In genomic region chr8:104340233-104341105, GRCm38 (mm10) we compare ENCODE assay signal across 8 mouse cellular contexts. TPM values are rescaled to one million over a fixed set of nuclear protein-coding genes. Genes with fewer than 3 reads are reported as not detected.
DNase-seq lines count a peak whose midpoint lies in the region; ATAC-seq and TF ChIP-seq lines count a peak whose summit lies in the region.

No protein-coding gene starts in this region.

- H3K27ac ChIP-seq in ES-E14 (ENCODE audit: insufficient read depth, low read depth, low read length, poor library complexity, severe bottlenecking): no peak overlapping the region
- peak overlapping the region; percentile 84 for H3K27ac ChIP-seq in lung, embryonic 15.5 days

- peak; percentile 53 for DNase-seq in ES-E14 (ENCODE audit: low read depth, low spot score)
- DNase-seq in cerebellum, adult 18-20 months: peak; percentile 60 to 64
- DNase-seq in forelimb bud, embryonic 11.5 days (ENCODE audit: low read depth, low spot score): peak; percentile 69
- peak; percentile 88 for DNase-seq in heart, postnatal 4 days
- DNase-seq in layer of hippocampus, adult 8-10 months (ENCODE audit: low spot score in 2 of 2): peak; percentile 50 to 62
- peak; percentile 74 for DNase-seq in thymus, postnatal 0 days (ENCODE audit: low spot score)

- H3K27me3 ChIP-seq in lung, embryonic 15.5 days: no peaks in the 10 kb centered on the region

- in situ Hi-C loops in ES-E14 (cut with MboI; ENCODE audit: low sequenced_read_pairs in 2 of 2, unreplicated experiment in 2 of 2): no loop called here

- H3K9me3 ChIP-seq in ES-E14 (ENCODE audit: control insufficient read depth, insufficient read depth, low read depth, low read length): no peaks in the 10 kb centered on the region
- H3K9me3 ChIP-seq in lung, embryonic 15.5 days: no peaks in the 10 kb centered on the region

- H3K4me1 ChIP-seq in ES-E14 (ENCODE audit: control insufficient read depth in 2 of 2, insufficient read depth in 2 of 2, low read length in 2 of 2, poor library complexity in 1 of 2): peaks cover 0 to 13% of the 10 kb centered on the region in 2 experiments; a peak in 2 of 4 replicates
- H3K4me1 ChIP-seq in lung, embryonic 15.5 days: peaks cover 22% of the 10 kb centered on the region

- no peaks in the 10 kb centered on the region for H3K36me3 ChIP-seq in ES-E14 (ENCODE audit: control insufficient read depth, insufficient read depth, low read length, poor library complexity, severe bottlenecking)
- H3K36me3 ChIP-seq in lung, embryonic 15.5 days: peaks cover 12% of the 10 kb centered on the region; the same call in 1 of the 2 replicates

- ATAC-seq in lung, embryonic 15.5 days (ENCODE audit: borderline replicate concordance, extremely low read depth, low FRiP score, low TSS enrichment): peak; percentile 88
- peak; percentile 60 for ATAC-seq in neutrophil, adult 5-6 weeks (ENCODE audit: extremely low read depth, insufficient number of reproducible peaks, low FRiP score, poor library complexity, severe bottlenecking)

- H3K4me3 ChIP-seq in ES-E14 (ENCODE audit: insufficient read depth in 1 of 2, low read depth in 1 of 2, low read length in 2 of 2, poor library complexity in 1 of 2, severe bottlenecking in 1 of 2): peak overlapping the region; percentile 59 to 72
- peak overlapping the region; percentile 68 for H3K4me3 ChIP-seq in lung, embryonic 15.5 days

- H3K9ac ChIP-seq in ES-E14 (ENCODE audit: insufficient read depth, low read depth, low read length, poor library complexity, severe bottlenecking): peak overlapping the region; percentile 63
- H3K9ac ChIP-seq in lung, embryonic 15.5 days: peak overlapping the region; percentile 87

- under 1% methylated on average over 52 of the region's 54 CpGs for WGBS in lung, embryonic 15.5 days

- peak overlapping the region; percentile 87 for H3K4me2 ChIP-seq in lung, embryonic 15.5 days

TF ChIP-seq in ES-E14, 5 proteins besides CTCF, POLR2A, EP300 and RAD21:
- no peak for TF ChIP-seq ZNF384 (IDR thresholded peaks at IDR 0.05; ENCODE audit: low read depth, low read length)
- no peak for TF ChIP-seq CHD2 (IDR thresholded peaks at IDR 0.05; ENCODE audit: low read depth, low read length)
- no peak for TF ChIP-seq MAFK (IDR thresholded peaks at IDR 0.05; ENCODE audit: insufficient read depth, low read depth, low read length)
- 0 out of 2 replicates have a peak, but pooled peaks have one; percentile 11 for TF ChIP-seq ZC3H11A (IDR thresholded peaks at IDR 0.05; ENCODE audit: borderline replicate concordance, low read depth, low read length)
- peak; percentile 32; the same call in 1 of the 2 replicates for TF ChIP-seq HCFC1 (IDR thresholded peaks at IDR 0.05; ENCODE audit: borderline replicate concordance, insufficient read depth, low read length)

RNA-seq across cellular contexts. Expression of gene Cmtm3, which starts 1.3 kb away (rescaled TPM):
- total RNA-seq in ES-E14 (2012; rRNA removed): 8.0 and 12.6 TPM in 2 replicates
- total RNA-seq in heart, postnatal 4 days (2021): 10 to 100 TPM; 50.6 to 50.7 TPM
- 10 to 100 TPM in 3 of 4 experiments, 1 to 10 TPM in 1; 7.7 to 23.1 (median 16.0) TPM for total RNA-seq in layer of hippocampus, adult 8-10 months (2022)
- 147 and 151 TPM in 2 replicates for polyA plus RNA-seq in lung, embryonic 15.5 days (2015; fragmentation: Nextera tagmentation; extraction: Ambion mirVana)
- total RNA-seq in neutrophil, adult 5-6 weeks (2017): 3.8 and 7.2 TPM in 2 replicates
- polyA plus RNA-seq in thymus, postnatal 0 days (2015; fragmentation: Nextera tagmentation; extraction: Ambion mirVana): 31.5 and 32.3 TPM in 2 replicates

RNA-seq across cellular contexts. Expression of gene Cmtm2b, which starts 18.4 kb away (rescaled TPM):
- total RNA-seq in ES-E14 (2012; rRNA removed): not detected in 2 replicates
- total RNA-seq in heart, postnatal 4 days (2021): not detected
- total RNA-seq in layer of hippocampus, adult 8-10 months (2022): not detected
- not detected in 2 replicates for polyA plus RNA-seq in lung, embryonic 15.5 days (2015; fragmentation: Nextera tagmentation; extraction: Ambion mirVana)
- not detected in 2 replicates for total RNA-seq in neutrophil, adult 5-6 weeks (2017)
- not detected in 2 replicates for polyA plus RNA-seq in thymus, postnatal 0 days (2015; fragmentation: Nextera tagmentation; extraction: Ambion mirVana)

RNA-seq across cellular contexts. Expression of gene Gm11020, which starts 19.1 kb away (rescaled TPM):
- total RNA-seq in ES-E14 (2012; rRNA removed): not detected in 2 replicates
- total RNA-seq in heart, postnatal 4 days (2021): not detected
- total RNA-seq in layer of hippocampus, adult 8-10 months (2022): not detected
- not detected in 2 replicates for polyA plus RNA-seq in lung, embryonic 15.5 days (2015; fragmentation: Nextera tagmentation; extraction: Ambion mirVana)
- not detected in 2 replicates for total RNA-seq in neutrophil, adult 5-6 weeks (2017)
- polyA plus RNA-seq in thymus, postnatal 0 days (2015; fragmentation: Nextera tagmentation; extraction: Ambion mirVana): not detected in 2 replicates

RNA-seq across cellular contexts. Expression of gene Cmtm1, which starts 30.5 kb away (rescaled TPM):
- not detected in 2 replicates for total RNA-seq in ES-E14 (2012; rRNA removed)
- total RNA-seq in heart, postnatal 4 days (2021): not detected
- total RNA-seq in layer of hippocampus, adult 8-10 months (2022): not detected
- polyA plus RNA-seq in lung, embryonic 15.5 days (2015; fragmentation: Nextera tagmentation; extraction: Ambion mirVana): not detected in 2 replicates
- total RNA-seq in neutrophil, adult 5-6 weeks (2017): not detected in 2 replicates
- polyA plus RNA-seq in thymus, postnatal 0 days (2015; fragmentation: Nextera tagmentation; extraction: Ambion mirVana): not detected in 2 replicates

RNA-seq across cellular contexts. Expression of gene Gm45711, which starts 30.6 kb away (rescaled TPM):
- total RNA-seq in ES-E14 (2012; rRNA removed): not detected in 2 replicates
- not detected for total RNA-seq in heart, postnatal 4 days (2021)
- not detected for total RNA-seq in layer of hippocampus, adult 8-10 months (2022)
- polyA plus RNA-seq in lung, embryonic 15.5 days (2015; fragmentation: Nextera tagmentation; extraction: Ambion mirVana): not detected in 2 replicates
- total RNA-seq in neutrophil, adult 5-6 weeks (2017): not detected in 2 replicates
- polyA plus RNA-seq in thymus, postnatal 0 days (2015; fragmentation: Nextera tagmentation; extraction: Ambion mirVana): not detected in 2 replicates
